Mouse (Mus musculus) olfactory bulb, adult 2 months (tissue): ENCODE measurements around the gene Nav2.

Experiments used
- CTCF ChIP-seq: fragments of 200-500 bp; IDR thresholded peaks from 2 replicates; pipeline ENCODE4 v1.5.1; 2012; ENCODE audit warnings: low read depth, mild to moderate bottlenecking, low read length, moderate library complexity; ENCODE audit not compliant: insufficient read depth
- POLR2A ChIP-seq: fragments of 200-500 bp; IDR thresholded peaks from 2 replicates; pipeline ENCODE4 v1.6.1; 2012; ENCODE audit warnings: mild to moderate bottlenecking, low read depth, low read length, moderate library complexity; ENCODE audit not compliant: insufficient read depth

- TF ChIP-seq POLR2A (no peak), CTCF (no peak)
These were observed 629.8 kb downstream of the Nav2 start for GRCm38 (mm10) chr7:49538360-49538759.
